Comparison of ENCODE assay signal across 13 mouse cellular contexts in the genomic region with DNA sequence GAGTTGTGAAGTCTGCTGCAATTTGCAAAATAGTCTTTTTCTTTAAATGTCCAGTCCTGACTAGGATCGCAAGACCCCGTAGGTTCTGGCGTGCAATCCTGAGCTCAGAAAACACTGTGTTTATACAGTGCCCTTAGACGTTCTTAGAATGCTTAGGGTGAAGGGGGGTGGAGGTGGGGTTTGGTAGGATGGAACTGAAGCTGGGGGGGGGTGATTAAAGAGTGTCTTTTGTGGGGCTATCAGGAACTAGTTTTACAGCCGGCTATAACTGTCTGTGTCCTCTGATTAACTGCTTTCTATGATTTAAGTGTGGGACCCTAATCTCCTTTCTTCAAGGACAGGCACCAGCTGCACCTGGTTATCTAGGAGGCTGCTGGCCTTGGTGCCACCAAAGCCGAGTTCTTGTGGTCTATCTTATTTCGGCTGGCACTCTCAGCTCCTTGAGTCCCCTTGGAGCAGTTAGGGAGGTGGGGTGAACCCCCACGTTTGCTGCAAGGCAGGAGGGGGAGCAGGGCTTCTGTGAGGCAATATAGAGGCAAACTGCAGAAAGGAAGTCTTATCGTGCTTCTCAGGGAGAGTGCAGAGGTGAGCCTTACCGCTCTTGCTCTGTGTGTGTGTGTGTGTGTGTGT. TPM values are rescaled to one million over a fixed set of nuclear protein-coding genes. Genes with fewer than 3 reads are reported as not detected.
DNase-seq lines count a peak whose midpoint lies in the region; ATAC-seq and TF ChIP-seq lines count a peak whose summit lies in the region.
"Had no signal": no experiment of that assay in that cellular context is flagged by ENCODE, and none has a peak within 500 bp of the region (broad histone marks: within the 10 kb centered on the region; RNA-seq: fewer than 3 reads in every experiment).

No protein-coding gene starts in this region.

- no peaks in the 10 kb centered on the region for H3K9me3 ChIP-seq in liver, embryonic 14.5 days (ENCODE audit: control insufficient read depth, low read length)
- H3K9me3 ChIP-seq in forebrain, embryonic 15.5 days = no peaks in the 10 kb centered on the region
- no peaks in the 10 kb centered on the region for H3K9me3 ChIP-seq in hindbrain, embryonic 16.5 days (ENCODE audit: control insufficient read depth, low read length)
- H3K9me3 ChIP-seq: heart, embryonic 15.5 days; midbrain, embryonic 13.5 days had no signal

- peak overlapping the region; percentile 41 for H3K4me2 ChIP-seq in liver, embryonic 14.5 days (ENCODE audit: low read depth)
- no peak overlapping the region for H3K4me2 ChIP-seq in forebrain, embryonic 15.5 days (replicated peaks)
- no peak overlapping the region for H3K4me2 ChIP-seq in hindbrain, embryonic 16.5 days (ENCODE audit: low read length)
- H3K4me2 ChIP-seq: heart, embryonic 15.5 days; midbrain, embryonic 13.5 days had no signal

- H3K36me3 ChIP-seq in liver, embryonic 14.5 days (replicated peaks; ENCODE audit: control insufficient read depth, insufficient read depth, low read depth) = no peaks in the 10 kb centered on the region
- no peaks in the 10 kb centered on the region for H3K36me3 ChIP-seq in forebrain, embryonic 15.5 days
- no peaks in the 10 kb centered on the region for H3K36me3 ChIP-seq in hindbrain, embryonic 16.5 days (ENCODE audit: control insufficient read depth, insufficient read depth, low read length)
- H3K36me3 ChIP-seq: heart, embryonic 15.5 days; midbrain, embryonic 13.5 days had no signal

- no peak for TF ChIP-seq CTCF in liver, embryonic 14.5 days (IDR thresholded peaks at IDR 0.05; ENCODE audit: low read depth)

- H3K4me1 ChIP-seq in liver, embryonic 14.5 days (replicated peaks; ENCODE audit: control insufficient read depth in 2 of 2, insufficient read depth in 2 of 2, low read length in 1 of 2) = peaks cover 21 to 35% of the 10 kb centered on the region in 2 experiments
- H3K4me1 ChIP-seq in forebrain, embryonic 15.5 days = no peaks in the 10 kb centered on the region
- H3K4me1 ChIP-seq in hindbrain, embryonic 16.5 days (ENCODE audit: control insufficient read depth, insufficient read depth, low read depth, low read length) = no peaks in the 10 kb centered on the region
- H3K4me1 ChIP-seq: heart, embryonic 15.5 days; midbrain, embryonic 13.5 days had no signal

- no peak overlapping the region for H3K9ac ChIP-seq in liver, embryonic 14.5 days (replicated peaks)
- H3K9ac ChIP-seq in forebrain, embryonic 15.5 days (replicated peaks) = no peak overlapping the region
- no peak overlapping the region for H3K9ac ChIP-seq in hindbrain, embryonic 16.5 days (ENCODE audit: low read depth, low read length)
- H3K9ac ChIP-seq: heart, embryonic 15.5 days; midbrain, embryonic 13.5 days had no signal

- 10% methylated on average over 10 of the region's 10 CpGs for WGBS in liver, embryonic 14.5 days (ENCODE audit: insufficient replicate concordance)
- WGBS in forebrain, embryonic 15.5 days = 74% methylated on average over 10 of the region's 10 CpGs
- 67% methylated on average over 10 of the region's 10 CpGs for WGBS in hindbrain, embryonic 16.5 days

- H3K27ac ChIP-seq in liver, embryonic 14.5 days = no peak overlapping the region
- no peak overlapping the region for H3K27ac ChIP-seq in forebrain, embryonic 15.5 days (replicated peaks)
- H3K27ac ChIP-seq in hindbrain, embryonic 16.5 days (ENCODE audit: low read depth, low read length) = no peak overlapping the region
- H3K27ac ChIP-seq: heart, embryonic 15.5 days; midbrain, embryonic 13.5 days had no signal

- TF ChIP-seq EP300 in liver, embryonic 14.5 days (IDR thresholded peaks at IDR 0.05; ENCODE audit: low read depth) = peak; percentile 88

- DNase-seq in adrenal gland, postnatal 14 days = peak; percentile 12
- no peak for DNase-seq in adrenal gland, postnatal 25 days
- DNase-seq in testis, postnatal 14 days (ENCODE audit: low spot score) = peak; percentile 65
- DNase-seq in testis, postnatal 10 days (ENCODE audit: low spot score) = no peak
- peak; percentile 64 to 69 (median 65) for DNase-seq in liver, embryonic 14.5 days (ENCODE audit: low read depth in 3 of 3, low spot score in 3 of 3)
- DNase-seq in thymus, postnatal 4 days = no peak
- DNase-seq: gastrocnemius, postnatal 14 days; right cerebral cortex, postnatal 4 days had no signal

- ATAC-seq in liver, embryonic 14.5 days (ENCODE audit: insufficient read depth) = peak; percentile 87
- ATAC-seq in forebrain, embryonic 15.5 days (replicated peaks) = no peak
- no peak for ATAC-seq in hindbrain, embryonic 16.5 days
- ATAC-seq: inflammation-experienced regulatory T-cells, adult 6 months; midbrain, embryonic 13.5 days had no signal

- no peak overlapping the region for H3K4me3 ChIP-seq in liver, embryonic 14.5 days (ENCODE audit: insufficient read depth in 1 of 2, low read depth in 2 of 2, low read length in 2 of 2)
- no peak overlapping the region for H3K4me3 ChIP-seq in forebrain, embryonic 15.5 days
- no peak overlapping the region for H3K4me3 ChIP-seq in hindbrain, embryonic 16.5 days (ENCODE audit: low read length)
- H3K4me3 ChIP-seq: heart, embryonic 15.5 days; midbrain, embryonic 13.5 days had no signal

- no peaks in the 10 kb centered on the region for H3K27me3 ChIP-seq in liver, embryonic 14.5 days (ENCODE audit: control insufficient read depth, insufficient read depth, low read length)
- H3K27me3 ChIP-seq in forebrain, embryonic 15.5 days = no peaks in the 10 kb centered on the region
- H3K27me3 ChIP-seq in hindbrain, embryonic 16.5 days (replicated peaks; ENCODE audit: control insufficient read depth, insufficient read depth, low read length) = no peaks in the 10 kb centered on the region
- H3K27me3 ChIP-seq: heart, embryonic 15.5 days; midbrain, embryonic 13.5 days had no signal

RNA-seq across cellular contexts. Expression of a gene that starts 24.5 kb away (rescaled TPM):
- 188 and 189 TPM in 2 replicates for total RNA-seq in adrenal gland, postnatal 14 days (2021)
- total RNA-seq in adrenal gland, postnatal 25 days (2021) = 204 and 207 TPM in 2 replicates
- 52.3 and 57.4 TPM in 2 replicates for polyA plus RNA-seq in liver, embryonic 14.5 days (2012; rRNA removed)
- polyA plus RNA-seq in liver, embryonic 14.5 days (2014; fragmentation: Nextera tagmentation; extraction: Ambion mirVana) = 79.2 and 88.7 TPM in 2 replicates
- 211 and 220 TPM in 2 replicates for polyA plus RNA-seq in forebrain, embryonic 15.5 days (2015; fragmentation: Nextera tagmentation; extraction: Ambion mirVana)
- 127 and 138 TPM in 2 replicates for polyA plus RNA-seq in hindbrain, embryonic 16.5 days (2015; fragmentation: Nextera tagmentation; extraction: Ambion mirVana)

RNA-seq across cellular contexts. Expression of a gene that starts 54.2 kb away (rescaled TPM):
- 0.26 TPM in 1 of 2 replicates, not detected in the other for total RNA-seq in adrenal gland, postnatal 14 days (2021)
- 0.39 and 0.48 TPM in 2 replicates for total RNA-seq in adrenal gland, postnatal 25 days (2021)
- polyA plus RNA-seq in liver, embryonic 14.5 days (2012; rRNA removed) = 0.04 and 0.05 TPM in 2 replicates
- polyA plus RNA-seq in liver, embryonic 14.5 days (2014; fragmentation: Nextera tagmentation; extraction: Ambion mirVana) = not detected in 2 replicates
- polyA plus RNA-seq in forebrain, embryonic 15.5 days (2015; fragmentation: Nextera tagmentation; extraction: Ambion mirVana) = 0.60 and 2.0 TPM in 2 replicates
- polyA plus RNA-seq in hindbrain, embryonic 16.5 days (2015; fragmentation: Nextera tagmentation; extraction: Ambion mirVana) = 2.3 and 2.8 TPM in 2 replicates
- total RNA-seq: gastrocnemius, postnatal 14 days had no signal

Comparison
In these comparisons a context has a peak if more than half of its experiments do, and no peak if none do; other contexts are left out.
1. DNase-seq: peak in adrenal gland, postnatal 14 days (single experiment), testis, postnatal 14 days (single experiment) and liver, embryonic 14.5 days (3 of 3); none in adrenal gland, postnatal 25 days (single experiment), testis, postnatal 10 days (single experiment) and thymus, postnatal 4 days (single experiment).